Mouse (Mus musculus) cortical plate, adult 2 months (tissue): Measurements from ENCODE around the gene Ttc26.

Experiments used
- CTCF ChIP-seq: fragments of 200-500 bp; IDR thresholded peaks from 2 replicates; pipeline ENCODE4 v1.5.1; 2011; ENCODE audit warnings: mild to moderate bottlenecking, control low read depth, low read length; ENCODE audit not compliant: insufficient read depth; ENCODE audit errors: extremely low read depth
- POLR2A ChIP-seq: fragments of 200-500 bp; IDR thresholded peaks from 2 replicates; pipeline ENCODE4 v1.6.1; 2011; ENCODE audit warnings: mild to moderate bottlenecking, low read length, control low read depth; ENCODE audit not compliant: insufficient read depth; ENCODE audit errors: extremely low read depth

- no peak for TF ChIP-seq POLR2A
- TF ChIP-seq CTCF: no peak
These were observed 43.3 kb upstream of the Ttc26 start for GRCm38 (mm10) chr6:38337951-38338350.
